19 mouse cellular contexts compared by ENCODE assay signal in genomic region chr13:21850696-21851095, GRCm38 (mm10). TPM values are rescaled to one million over a fixed set of nuclear protein-coding genes. Genes with fewer than 3 reads are reported as not detected.
"Had no signal": no experiment of that assay in that cellular context is flagged by ENCODE, and none has a peak within 500 bp of the region (broad histone marks: within the 10 kb centered on the region; RNA-seq: fewer than 3 reads in every experiment).

No protein-coding gene starts in this region.

RNA-seq across cellular contexts. Expression of gene Hist1h4m, which starts 39.1 kb away (rescaled TPM):
- polyA plus RNA-seq: cortical plate, adult 2 months; embryonic facial prominence, embryonic 10.5 days; embryonic facial prominence, embryonic 11.5 days; embryonic facial prominence, embryonic 12.5 days; embryonic facial prominence, embryonic 13.5 days; embryonic facial prominence, embryonic 14.5 days; embryonic facial prominence, embryonic 15.5 days; forebrain, embryonic 10.5 days; forebrain, embryonic 12.5 days; forebrain, embryonic 13.5 days; forebrain, embryonic 14.5 days; forebrain, embryonic 15.5 days; forebrain, embryonic 16.5 days; forebrain, postnatal 0 days; frontal cortex, adult 2 months; gonadal fat pad, adult 2 months; heart, adult 2 months; heart, embryonic 10.5 days; heart, embryonic 11.5 days had no signal

RNA-seq across cellular contexts. Expression of gene Hist1h2ao, which starts 40.4 kb away (rescaled TPM):
- polyA plus RNA-seq: cortical plate, adult 2 months; embryonic facial prominence, embryonic 10.5 days; embryonic facial prominence, embryonic 12.5 days; embryonic facial prominence, embryonic 13.5 days; embryonic facial prominence, embryonic 14.5 days; embryonic facial prominence, embryonic 15.5 days; forebrain, embryonic 10.5 days; forebrain, embryonic 12.5 days; forebrain, embryonic 13.5 days; forebrain, embryonic 14.5 days; forebrain, embryonic 16.5 days; forebrain, postnatal 0 days; frontal cortex, adult 2 months; gonadal fat pad, adult 2 months; heart, adult 2 months; heart, embryonic 10.5 days; heart, embryonic 11.5 days had no signal
